Mouse (Mus musculus): ENCODE results near the gene C1qb. TPM values are rescaled to one million over a fixed set of nuclear protein-coding genes. Genes with fewer than 3 reads are reported as not detected.
A peak's percentile ranks its signal among the peaks of the same experiment; 100 is the strongest.

C1qb gene
- polyA plus RNA-seq (2015; fragmentation: Nextera tagmentation; extraction: Ambion mirVana), result 54.4 and 69.0 TPM in 2 replicates

- Histone ChIP-seq H3K4me3 (replicated peaks; ENCODE audit: low read depth, low read length) (no peak within 1 kb of the TSS), H3K9me3 (replicated peaks; ENCODE audit: low read length) (no peaks in the 10 kb centered on the region), H3K27ac (no peak within 1 kb of the TSS), H3K4me1 (replicated peaks; ENCODE audit: insufficient read depth, low read length) (no peaks in the 10 kb centered on the region), H3K27me3 (ENCODE audit: insufficient read depth, low read length) (no peaks in the 10 kb centered on the region), H3K36me3 (ENCODE audit: insufficient read depth, low read length) (no peaks in the 10 kb centered on the region), H3K4me2 (ENCODE audit: low read length) (no peak within 1 kb of the TSS), H3K9ac (ENCODE audit: low read depth, low read length) (no peak within 1 kb of the TSS)
- TF ChIP-seq CTCF (IDR thresholded peaks at IDR 0.05; ENCODE audit: low read depth), result no peak
- no peak for ATAC-seq (replicated peaks; ENCODE audit: low FRiP score, low read depth)
- DNase-seq (ENCODE audit: low spot score), result no peak
- WGBS, result 50% methylated on average over 7 of the region's 7 CpGs
These were observed at the start of gene C1qb for GRCm38 (mm10) chr4:136886101-136886500. TSS of gene C1qb (minus strand) at chr4:136886187.

GRCm38 (mm10) chr4:136934746-136935613 lies 49.0 kb upstream of the C1qb start:
- no peak for ATAC-seq (replicated peaks; ENCODE audit: low FRiP score, low read depth)
- Histone ChIP-seq H3K9ac (ENCODE audit: low read depth, low read length) (no peak overlapping the region), H3K4me3 (replicated peaks; ENCODE audit: low read depth, low read length) (no peak overlapping the region), H3K4me2 (ENCODE audit: low read length) (no peak overlapping the region), H3K9me3 (replicated peaks; ENCODE audit: low read length) (no peaks in the 10 kb centered on the region), H3K27ac (no peak overlapping the region), H3K36me3 (ENCODE audit: insufficient read depth, low read length) (no peaks in the 10 kb centered on the region), H3K4me1 (replicated peaks; ENCODE audit: insufficient read depth, low read length) (no peaks in the 10 kb centered on the region), H3K27me3 (ENCODE audit: insufficient read depth, low read length) (no peaks in the 10 kb centered on the region)
- 48% methylated on average over 18 of the region's 18 CpGs for WGBS
- TF ChIP-seq CTCF (IDR thresholded peaks at IDR 0.05; ENCODE audit: low read depth), result no peak
- peak; percentile 33 for DNase-seq (ENCODE audit: low spot score)

GRCm38 (mm10) chr4:136930474-136930873 lies 44.5 kb upstream of the C1qb start:
- Histone ChIP-seq H3K4me2 (ENCODE audit: low read length) (no peak overlapping the region), H3K27ac (no peak overlapping the region), H3K36me3 (ENCODE audit: insufficient read depth, low read length) (no peaks in the 10 kb centered on the region), H3K4me3 (replicated peaks; ENCODE audit: low read depth, low read length) (no peak overlapping the region), H3K27me3 (ENCODE audit: insufficient read depth, low read length) (peaks cover 6% of the 10 kb centered on the region; the same call in 1 of the 2 replicates), H3K4me1 (replicated peaks; ENCODE audit: insufficient read depth, low read length) (no peaks in the 10 kb centered on the region), H3K9ac (ENCODE audit: low read depth, low read length) (no peak overlapping the region), H3K9me3 (replicated peaks; ENCODE audit: low read length) (no peaks in the 10 kb centered on the region)
- DNase-seq (ENCODE audit: low spot score) (no peak), ATAC-seq (replicated peaks; ENCODE audit: low FRiP score, low read depth) (no peak)
- 84% methylated on average over 8 of the region's 8 CpGs for WGBS
- no peak for TF ChIP-seq CTCF (IDR thresholded peaks at IDR 0.05; ENCODE audit: low read depth)

GRCm38 (mm10) chr4:136928928-136929327 lies 42.9 kb upstream of the C1qb start:
- ATAC-seq (replicated peaks; ENCODE audit: low FRiP score, low read depth) (no peak), DNase-seq (ENCODE audit: low spot score) (peak; percentile 59)
- Histone ChIP-seq H3K4me2 (ENCODE audit: low read length) (no peak overlapping the region), H3K9me3 (replicated peaks; ENCODE audit: low read length) (no peaks in the 10 kb centered on the region), H3K27me3 (ENCODE audit: insufficient read depth, low read length) (peaks cover 6% of the 10 kb centered on the region; the same call in 1 of the 2 replicates), H3K27ac (no peak overlapping the region), H3K9ac (ENCODE audit: low read depth, low read length) (no peak overlapping the region), H3K4me1 (replicated peaks; ENCODE audit: insufficient read depth, low read length) (no peaks in the 10 kb centered on the region), H3K36me3 (ENCODE audit: insufficient read depth, low read length) (no peaks in the 10 kb centered on the region), H3K4me3 (replicated peaks; ENCODE audit: low read depth, low read length) (no peak overlapping the region)
- 10% methylated on average over 5 of the region's 5 CpGs for WGBS
- peak; percentile 69 for TF ChIP-seq CTCF (IDR thresholded peaks at IDR 0.05; ENCODE audit: low read depth)

GRCm38 (mm10) chr4:136925804-136926203 lies 39.8 kb upstream of the C1qb start:
- H3K27ac ChIP-seq, result no peak overlapping the region
- TF ChIP-seq CTCF (IDR thresholded peaks at IDR 0.05; ENCODE audit: low read depth), result no peak
- 22% methylated on average over 15 of the region's 15 CpGs for WGBS
- no peaks in the 10 kb centered on the region for H3K9me3 ChIP-seq (replicated peaks; ENCODE audit: low read length)
- no peaks in the 10 kb centered on the region for H3K36me3 ChIP-seq (ENCODE audit: insufficient read depth, low read length)
- peaks cover 6% of the 10 kb centered on the region; the same call in 1 of the 2 replicates for H3K27me3 ChIP-seq (ENCODE audit: insufficient read depth, low read length)
- ATAC-seq (replicated peaks; ENCODE audit: low FRiP score, low read depth), result no peak
- no peak overlapping the region for H3K4me3 ChIP-seq (replicated peaks; ENCODE audit: low read depth, low read length)
- no peak overlapping the region for H3K9ac ChIP-seq (ENCODE audit: low read depth, low read length)
- no peak for DNase-seq (ENCODE audit: low spot score)
- no peak overlapping the region for H3K4me2 ChIP-seq (ENCODE audit: low read length)
- H3K4me1 ChIP-seq (replicated peaks; ENCODE audit: insufficient read depth, low read length), result no peaks in the 10 kb centered on the region

- TF ChIP-seq CTCF (IDR thresholded peaks at IDR 0.05; ENCODE audit: low read depth), result no peak
- peaks cover 6% of the 10 kb centered on the region; the same call in 1 of the 2 replicates for H3K27me3 ChIP-seq (ENCODE audit: insufficient read depth, low read length)
- no peak overlapping the region for H3K4me3 ChIP-seq (replicated peaks; ENCODE audit: low read depth, low read length)
- no peak for ATAC-seq (replicated peaks; ENCODE audit: low FRiP score, low read depth)
- no peak overlapping the region for H3K9ac ChIP-seq (ENCODE audit: low read depth, low read length)
- H3K4me2 ChIP-seq (ENCODE audit: low read length), result no peak overlapping the region
- DNase-seq (ENCODE audit: low spot score), result peak; percentile 83
- no peaks in the 10 kb centered on the region for H3K36me3 ChIP-seq (ENCODE audit: insufficient read depth, low read length)
- no peaks in the 10 kb centered on the region for H3K4me1 ChIP-seq (replicated peaks; ENCODE audit: insufficient read depth, low read length)
- WGBS, result 6% methylated on average over 6 of the region's 6 CpGs
- no peak overlapping the region for H3K27ac ChIP-seq
- H3K9me3 ChIP-seq (replicated peaks; ENCODE audit: low read length), result no peaks in the 10 kb centered on the region
These were observed 38.5 kb upstream of the C1qb start for GRCm38 (mm10) chr4:136924529-136924928.
